Mouse (Mus musculus): ENCODE results near the gene Nt5dc3. TPM values are rescaled to one million over a fixed set of nuclear protein-coding genes. Genes with fewer than 3 reads are reported as not detected.
A peak's percentile ranks its signal among the peaks of the same experiment; 100 is the strongest.

Gene Nt5dc3
- polyA plus RNA-seq (2015; fragmentation: Nextera tagmentation; extraction: Ambion mirVana) = 3.5 and 4.3 TPM in 2 replicates

DNA sequence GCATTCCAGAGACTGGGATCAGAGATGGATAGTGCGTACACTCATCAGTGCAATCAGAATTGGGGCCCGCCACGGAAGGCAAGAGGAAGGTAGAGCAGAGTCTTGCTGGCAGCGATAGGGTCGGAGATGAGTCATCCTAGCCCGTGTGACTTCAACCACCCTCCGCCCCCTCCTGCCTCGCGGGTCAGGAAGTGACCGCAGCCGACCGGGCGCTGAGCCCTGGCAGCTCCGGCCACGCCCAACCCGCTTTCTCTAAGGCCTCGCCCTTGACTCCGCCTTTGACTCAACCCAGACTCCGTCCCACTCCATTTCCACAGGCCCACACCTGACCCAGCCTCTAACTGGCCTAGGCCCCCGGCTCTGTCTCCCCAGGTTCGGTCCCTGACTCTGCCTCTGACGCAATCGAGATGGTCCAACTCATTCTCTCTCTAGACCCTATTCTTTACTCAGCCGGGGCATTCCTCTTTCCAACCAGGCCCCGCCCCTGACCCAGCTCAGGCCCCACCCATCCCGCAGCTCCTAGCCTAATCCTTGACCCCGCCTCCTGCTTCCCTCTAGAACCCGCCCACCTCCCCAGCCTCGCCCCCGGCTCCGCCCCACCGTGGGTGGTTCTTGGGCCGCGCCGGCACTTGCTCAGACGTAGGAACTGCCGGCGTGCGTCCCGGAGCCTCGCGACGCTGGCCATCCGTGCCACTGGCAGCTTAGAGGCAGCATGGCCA, at the start of gene Nt5dc3:
Gene Nt5dc3, plus strand, starts transcription at position 608 of the 719 bp plus-strand sequence.
- ATAC-seq = peak; percentile 97

GRCm38 (mm10) chr10:86730823-86731499, 47.8 kb upstream of the Nt5dc3 start:
- ATAC-seq = peak; percentile 61
- no peak overlapping the region for H3K27ac ChIP-seq
- peaks cover 9% of the 10 kb centered on the region for H3K4me1 ChIP-seq
- H3K36me3 ChIP-seq (ENCODE audit: poor library complexity, severe bottlenecking) = no peaks in the 10 kb centered on the region
- WGBS = 14% methylated on average over 22 of the region's 22 CpGs
- H3K27me3 ChIP-seq = no peaks in the 10 kb centered on the region
- peak overlapping the region; percentile 66 for H3K4me2 ChIP-seq
- H3K9me3 ChIP-seq (replicated peaks) = no peaks in the 10 kb centered on the region
- H3K4me3 ChIP-seq = peak overlapping the region; percentile 49
- peak overlapping the region; percentile 61 for H3K9ac ChIP-seq

More for the DNA sequence above, at the start of gene Nt5dc3:
- Histone ChIP-seq H3K4me2 (peak within 1 kb of the TSS; percentile 97), H3K36me3 (ENCODE audit: poor library complexity, severe bottlenecking) (no peaks in the 10 kb centered on the region), H3K9me3 (replicated peaks) (no peaks in the 10 kb centered on the region), H3K9ac (peak within 1 kb of the TSS; percentile 81), H3K27ac (no peak within 1 kb of the TSS), H3K27me3 (no peaks in the 10 kb centered on the region; the same call in 1 of the 2 replicates), H3K4me3 (peak within 1 kb of the TSS; percentile 63), H3K4me1 (peaks cover 44% of the 10 kb centered on the region)
- under 1% methylated on average over 43 of the region's 44 CpGs for WGBS

- H3K9me3 ChIP-seq (replicated peaks) = no peaks in the 10 kb centered on the region
- no peaks in the 10 kb centered on the region for H3K36me3 ChIP-seq (ENCODE audit: poor library complexity, severe bottlenecking)
- ATAC-seq = no peak
- H3K4me1 ChIP-seq = peaks cover 9% of the 10 kb centered on the region
- no peak overlapping the region for H3K9ac ChIP-seq
- H3K27me3 ChIP-seq = no peaks in the 10 kb centered on the region
- H3K27ac ChIP-seq = no peak overlapping the region
- 60% methylated on average over 2 of the region's 2 CpGs for WGBS
- no peak overlapping the region for H3K4me3 ChIP-seq
- no peak overlapping the region for H3K4me2 ChIP-seq
Measured at GRCm38 (mm10) chr10:86731500-86731863, 47.3 kb upstream of the Nt5dc3 start.

- no peak overlapping the region for H3K4me3 ChIP-seq
- no peak overlapping the region for H3K9ac ChIP-seq
- no peaks in the 10 kb centered on the region for H3K36me3 ChIP-seq (ENCODE audit: poor library complexity, severe bottlenecking)
- no peaks in the 10 kb centered on the region for H3K27me3 ChIP-seq
- 93% methylated on average over 4 of the region's 4 CpGs for WGBS
- no peak for ATAC-seq
- H3K27ac ChIP-seq = no peak overlapping the region
- no peaks in the 10 kb centered on the region for H3K4me1 ChIP-seq
- H3K4me2 ChIP-seq = no peak overlapping the region
- no peaks in the 10 kb centered on the region for H3K9me3 ChIP-seq (replicated peaks)
Measured at GRCm38 (mm10) chr10:86735036-86735435, 43.8 kb upstream of the Nt5dc3 start.

- 90% methylated on average over 2 of the region's 2 CpGs for whole genome bisulfite sequencing
- Histone ChIP-seq H3K9ac (no peak overlapping the region), H3K27ac (no peak overlapping the region), H3K4me3 (no peak overlapping the region), H3K4me2 (no peak overlapping the region), H3K4me1 (no peaks in the 10 kb centered on the region), H3K27me3 (no peaks in the 10 kb centered on the region), H3K9me3 (replicated peaks) (no peaks in the 10 kb centered on the region), H3K36me3 (ENCODE audit: poor library complexity, severe bottlenecking) (no peaks in the 10 kb centered on the region)
- ATAC-seq = no peak
Measured at GRCm38 (mm10) chr10:86742918-86743317, 35.9 kb upstream of the Nt5dc3 start.

- Histone ChIP-seq H3K27me3 (no peaks in the 10 kb centered on the region), H3K4me3 (no peak overlapping the region), H3K9ac (no peak overlapping the region), H3K36me3 (ENCODE audit: poor library complexity, severe bottlenecking) (no peaks in the 10 kb centered on the region), H3K27ac (no peak overlapping the region), H3K4me2 (no peak overlapping the region), H3K9me3 (replicated peaks) (no peaks in the 10 kb centered on the region), H3K4me1 (no peaks in the 10 kb centered on the region)
- no peak for ATAC-seq
- WGBS = 88% methylated on average over 7 of the region's 7 CpGs
Measured at GRCm38 (mm10) chr10:86744306-86744705, 34.5 kb upstream of the Nt5dc3 start.

GRCm38 (mm10) chr10:86755816-86756502, 22.8 kb upstream of the Nt5dc3 start:
- Histone ChIP-seq H3K27me3 (no peaks in the 10 kb centered on the region), H3K4me2 (no peak overlapping the region), H3K4me3 (no peak overlapping the region), H3K36me3 (ENCODE audit: poor library complexity, severe bottlenecking) (no peaks in the 10 kb centered on the region), H3K4me1 (no peaks in the 10 kb centered on the region), H3K9me3 (replicated peaks) (no peaks in the 10 kb centered on the region), H3K9ac (no peak overlapping the region), H3K27ac (no peak overlapping the region)
- WGBS = 86% methylated on average over 6 of the region's 6 CpGs
- no peak for ATAC-seq

DNA sequence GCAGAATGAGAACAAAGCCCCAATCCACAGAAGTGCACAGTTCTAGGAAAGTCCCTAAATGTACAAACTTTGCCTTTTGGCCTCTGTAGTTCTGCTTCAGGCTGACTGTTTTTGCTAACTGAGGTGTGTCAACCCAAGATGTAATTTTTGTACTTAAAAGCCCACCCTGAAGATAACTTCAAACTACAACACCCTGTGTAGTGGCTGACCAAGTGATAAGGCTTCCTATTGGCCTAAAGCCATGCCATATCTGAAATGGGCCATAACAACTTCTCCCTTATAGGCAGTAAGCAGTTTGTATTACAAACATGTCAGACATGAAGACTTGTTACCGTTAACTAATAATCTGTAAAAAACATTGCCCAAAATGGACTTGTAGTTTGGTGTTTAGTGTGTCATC, 21.1 kb upstream of the Nt5dc3 start:
- Histone ChIP-seq H3K36me3 (ENCODE audit: poor library complexity, severe bottlenecking) (no peaks in the 10 kb centered on the region), H3K9ac (no peak overlapping the region), H3K4me2 (no peak overlapping the region), H3K4me1 (no peaks in the 10 kb centered on the region), H3K4me3 (no peak overlapping the region), H3K9me3 (replicated peaks) (0 out of 2 replicates have a peak, but pooled peaks cover under 1% of the 10 kb centered on the region), H3K27me3 (no peaks in the 10 kb centered on the region), H3K27ac (no peak overlapping the region)
- ATAC-seq = no peak
- WGBS = 94% methylated on average over 1 of the region's 1 CpGs

GRCm38 (mm10) chr10:86758211-86758610, 20.6 kb upstream of the Nt5dc3 start:
- 91% methylated on average over 6 of the region's 6 CpGs for WGBS
- H3K4me3 ChIP-seq = no peak overlapping the region
- ATAC-seq = no peak
- H3K36me3 ChIP-seq (ENCODE audit: poor library complexity, severe bottlenecking) = no peaks in the 10 kb centered on the region
- no peaks in the 10 kb centered on the region for H3K4me1 ChIP-seq
- H3K27ac ChIP-seq = no peak overlapping the region
- H3K27me3 ChIP-seq = no peaks in the 10 kb centered on the region
- H3K4me2 ChIP-seq = no peak overlapping the region
- no peak overlapping the region for H3K9ac ChIP-seq
- 0 out of 2 replicates have a peak, but pooled peaks cover 5% of the 10 kb centered on the region for H3K9me3 ChIP-seq (replicated peaks)

DNA sequence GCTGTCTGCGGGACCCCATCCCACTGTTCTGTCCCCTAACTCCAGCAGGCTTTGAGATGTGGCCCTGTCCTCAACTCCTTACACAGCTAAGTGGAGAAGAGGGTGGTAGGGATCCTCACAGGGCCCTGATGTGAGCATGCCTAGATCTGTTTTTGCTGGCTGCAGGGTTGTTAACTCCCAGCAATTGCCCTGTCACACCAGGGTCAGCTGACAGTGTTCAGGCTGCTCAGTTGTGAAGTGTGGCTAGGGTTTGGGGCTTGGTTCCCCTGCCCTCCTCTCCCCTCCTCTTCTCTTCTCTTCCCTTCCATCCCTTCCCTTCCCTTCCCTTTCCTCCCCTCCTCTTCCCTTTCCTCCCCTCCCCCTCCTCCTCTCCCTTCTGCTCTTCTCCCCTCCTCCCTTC, 17.6 kb upstream of the Nt5dc3 start:
- Histone ChIP-seq H3K27ac (no peak overlapping the region), H3K4me1 (no peaks in the 10 kb centered on the region), H3K27me3 (no peaks in the 10 kb centered on the region), H3K4me3 (no peak overlapping the region), H3K9ac (no peak overlapping the region), H3K4me2 (no peak overlapping the region), H3K36me3 (ENCODE audit: poor library complexity, severe bottlenecking) (no peaks in the 10 kb centered on the region), H3K9me3 (replicated peaks) (0 out of 2 replicates have a peak, but pooled peaks cover 5% of the 10 kb centered on the region)
- whole genome bisulfite sequencing = 90% methylated on average over 1 of the region's 1 CpGs
- no peak for ATAC-seq

DNA sequence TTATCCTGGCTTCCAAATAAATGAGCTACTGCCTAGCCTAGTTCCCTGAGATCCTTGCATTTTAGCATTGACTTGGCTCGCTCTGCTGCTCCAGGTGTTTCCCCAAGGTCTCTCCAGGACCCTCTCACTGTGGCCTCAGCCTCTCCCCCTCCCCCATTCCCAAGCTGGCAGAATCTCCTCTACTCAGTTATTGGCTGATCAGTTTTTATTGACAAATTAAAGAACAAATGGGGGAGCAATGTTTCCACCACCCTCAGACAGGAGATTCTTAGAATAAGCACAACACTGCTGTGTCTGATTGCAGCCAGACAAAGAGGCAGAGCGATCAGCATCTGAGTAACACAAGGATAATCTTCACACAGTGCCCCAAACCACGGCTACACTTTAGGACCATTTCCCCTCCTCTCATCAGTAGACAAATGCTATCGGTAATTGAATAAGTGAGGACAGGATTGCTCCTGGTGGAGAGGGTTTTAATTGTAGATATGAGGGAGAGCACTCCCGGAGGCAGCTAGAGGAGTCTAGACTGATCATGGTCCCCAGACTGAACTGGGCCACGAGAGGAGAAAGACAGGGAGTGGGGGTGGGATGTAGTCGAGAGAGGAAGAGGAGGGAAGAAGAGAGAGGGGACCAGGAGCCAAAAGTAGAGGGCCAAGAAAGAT, 17.0 kb upstream of the Nt5dc3 start:
- ATAC-seq = peak; percentile 77
- no peaks in the 10 kb centered on the region for H3K36me3 ChIP-seq (ENCODE audit: poor library complexity, severe bottlenecking)
- 0 out of 2 replicates have a peak, but pooled peaks cover 5% of the 10 kb centered on the region for H3K9me3 ChIP-seq (replicated peaks)
- no peak overlapping the region for H3K27ac ChIP-seq
- H3K27me3 ChIP-seq = no peaks in the 10 kb centered on the region
- no peaks in the 10 kb centered on the region for H3K4me1 ChIP-seq
- H3K4me3 ChIP-seq = no peak overlapping the region
- no peak overlapping the region for H3K9ac ChIP-seq
- WGBS = 53% methylated on average over 7 of the region's 7 CpGs
- no peak overlapping the region for H3K4me2 ChIP-seq

DNA sequence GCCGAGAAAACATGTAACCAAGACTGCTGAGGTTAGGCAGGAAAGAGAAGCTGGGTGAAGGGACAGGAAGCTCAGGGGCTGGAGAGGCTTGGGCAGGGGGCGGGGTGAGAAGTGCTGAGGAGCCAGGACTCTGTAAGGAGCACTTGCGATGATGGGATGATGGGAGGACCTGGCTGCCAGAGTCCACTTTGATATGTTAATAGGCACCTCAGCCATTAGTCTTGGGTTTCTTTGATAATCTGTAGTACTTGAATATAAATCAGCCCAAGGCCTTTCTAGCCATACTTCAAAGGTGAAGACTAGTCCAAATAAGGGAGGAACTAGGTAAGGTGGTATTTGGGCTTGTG, 16.4 kb upstream of the Nt5dc3 start:
- Histone ChIP-seq H3K4me2 (no peak overlapping the region), H3K4me3 (no peak overlapping the region), H3K36me3 (ENCODE audit: poor library complexity, severe bottlenecking) (no peaks in the 10 kb centered on the region), H3K27me3 (no peaks in the 10 kb centered on the region), H3K9me3 (replicated peaks) (0 out of 2 replicates have a peak, but pooled peaks cover 5% of the 10 kb centered on the region), H3K9ac (no peak overlapping the region), H3K4me1 (no peaks in the 10 kb centered on the region), H3K27ac (no peak overlapping the region)
- ATAC-seq = no peak
- WGBS = 69% methylated on average over 3 of the region's 3 CpGs

All from forebrain, embryonic 13.5 days (tissue).